Mouse (Mus musculus) testis, adult 2 months (tissue): ENCODE data around the gene Arid1b. TPM values are rescaled to one million over a fixed set of nuclear protein-coding genes. Genes with fewer than 3 reads are reported as not detected.

ENCODE experiments used
- H3K27ac ChIP-seq: fragments of 200-500 bp; 2 replicates; pipeline ENCODE4 v1.5.1; 2012; ENCODE audit warnings: low read depth, low read length; ENCODE audit not compliant: control insufficient read depth, insufficient read depth
- H3K27me3 ChIP-seq: fragments of 200-500 bp; 2 replicates; pipeline ENCODE4 v1.6.1; 2012; ENCODE audit warnings: mild to moderate bottlenecking, low read length, moderate library complexity; ENCODE audit not compliant: control insufficient read depth, insufficient read depth
- H3K36me3 ChIP-seq: fragments of 200-500 bp; 2 replicates; pipeline ENCODE4 v1.6.1; 2012; ENCODE audit warnings: mild to moderate bottlenecking, low read length; ENCODE audit not compliant: control insufficient read depth, insufficient read depth
- H3K4me1 ChIP-seq: fragments of 200-500 bp; 2 replicates; pipeline ENCODE4 v1.6.1; 2012; ENCODE audit warnings: low read length; ENCODE audit not compliant: control insufficient read depth, insufficient read depth
- H3K4me3 ChIP-seq: fragments of 200-500 bp; 2 replicates; pipeline ENCODE4 v1.5.1; 2012; ENCODE audit warnings: low read depth, mild to moderate bottlenecking, low read length, moderate library complexity, mixed read lengths; ENCODE audit not compliant: control insufficient read depth
- CTCF ChIP-seq: fragments of 200-500 bp; IDR thresholded peaks from 2 replicates; pipeline ENCODE4 v1.5.1; 2012; ENCODE audit warnings: low read depth, mild to moderate bottlenecking, inconsistent platforms, low read length, moderate library complexity; ENCODE audit not compliant: control insufficient read depth, insufficient read depth, insufficient replicate concordance
- POLR2A ChIP-seq: fragments of 200-500 bp; IDR thresholded peaks from 2 replicates; pipeline ENCODE4 v1.6.1; 2012; ENCODE audit warnings: low read depth, mild to moderate bottlenecking, inconsistent platforms, low read length, moderate library complexity; ENCODE audit not compliant: control insufficient read depth
- polyA plus RNA-seq: library from polyadenylated mRNA; depleted of rRNA; stranded (reverse); fragments of >200 nt; gene quantifications from 2 replicates; pipeline ENCODE4 v1.2.3, GENCODE M21; 2012

Gene Arid1b
- polyA plus RNA-seq, 1 experiment: 5.2 TPM

- Histone ChIP-seq H3K27ac (no peak overlapping the region), H3K36me3 (no peaks in the 10 kb centered on the region), H3K27me3 (no peaks in the 10 kb centered on the region), H3K4me3 (no peak overlapping the region), H3K4me1 (no peaks in the 10 kb centered on the region; the same call in 1 of the 2 replicates)
- TF ChIP-seq POLR2A (no peak), CTCF (no peak)
Measured at GRCm38 (mm10) chr17:5097545-5098475, 103.7 kb downstream of the Arid1b start.

DNA sequence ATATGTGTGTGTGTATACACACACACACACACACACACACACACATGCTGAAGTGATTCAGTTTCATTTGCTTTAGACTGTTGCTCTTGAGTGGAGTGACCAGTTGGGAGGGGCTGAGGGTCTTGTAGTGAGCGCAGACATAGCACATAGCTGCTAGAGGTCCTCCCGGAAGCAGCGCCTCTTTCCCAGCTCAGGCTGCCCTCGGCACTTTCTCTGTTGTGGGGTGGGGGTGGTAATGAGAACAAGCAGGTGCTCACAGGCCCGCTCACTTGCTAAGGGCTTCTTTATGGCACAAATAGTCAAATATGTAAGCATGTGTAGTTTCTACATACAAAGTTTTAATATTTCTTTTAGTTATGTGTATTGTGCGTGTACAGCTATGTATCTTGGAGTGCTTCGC is 104.6 kb downstream of the Arid1b start:
- H3K27me3 ChIP-seq: no peaks in the 10 kb centered on the region
- no peaks in the 10 kb centered on the region; the same call in 1 of the 2 replicates for H3K4me1 ChIP-seq
- H3K36me3 ChIP-seq: no peaks in the 10 kb centered on the region
- H3K4me3 ChIP-seq: no peak overlapping the region
- TF ChIP-seq CTCF (no peak), POLR2A (no peak)
- H3K27ac ChIP-seq: no peak overlapping the region

GRCm38 (mm10) chr17:5099238-5099637 is 105.1 kb downstream of the Arid1b start:
- Histone ChIP-seq H3K4me3 (no peak overlapping the region), H3K27ac (no peak overlapping the region), H3K36me3 (no peaks in the 10 kb centered on the region), H3K4me1 (no peaks in the 10 kb centered on the region; the same call in 1 of the 2 replicates), H3K27me3 (no peaks in the 10 kb centered on the region)
- no peak for TF ChIP-seq POLR2A
- no peak for TF ChIP-seq CTCF

- TF ChIP-seq POLR2A (no peak), CTCF (no peak)
- no peak overlapping the region for H3K27ac ChIP-seq
- H3K4me3 ChIP-seq: no peak overlapping the region
- H3K4me1 ChIP-seq: no peaks in the 10 kb centered on the region; the same call in 1 of the 2 replicates
- H3K36me3 ChIP-seq: no peaks in the 10 kb centered on the region
- no peaks in the 10 kb centered on the region for H3K27me3 ChIP-seq
Measured at GRCm38 (mm10) chr17:5101157-5101556, 107.0 kb downstream of the Arid1b start.

GRCm38 (mm10) chr17:5101887-5102286 is 107.8 kb downstream of the Arid1b start:
- Histone ChIP-seq H3K27me3 (no peaks in the 10 kb centered on the region), H3K4me3 (no peak overlapping the region), H3K27ac (no peak overlapping the region), H3K4me1 (peaks cover 2% of the 10 kb centered on the region), H3K36me3 (no peaks in the 10 kb centered on the region)
- no peak for TF ChIP-seq POLR2A

DNA sequence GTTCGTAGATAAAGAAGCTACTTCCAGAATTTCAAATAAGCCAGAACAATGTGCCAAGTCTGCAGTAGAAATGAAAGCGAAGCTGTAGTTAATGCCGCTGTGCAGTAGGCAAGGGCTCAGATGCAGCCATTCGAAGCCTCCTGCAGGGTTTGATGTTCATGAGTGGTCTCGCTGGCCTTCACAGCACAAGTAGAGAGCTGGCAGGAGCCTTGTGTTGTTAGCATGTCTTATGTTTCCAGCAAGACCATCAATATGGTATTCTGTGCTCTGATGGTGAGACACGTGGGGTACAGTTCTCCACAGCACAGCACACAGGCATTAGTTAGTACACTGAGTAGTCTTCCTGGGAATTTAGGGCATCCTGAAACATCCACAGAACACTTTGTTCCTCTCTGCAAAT is 111.6 kb downstream of the Arid1b start:
- H3K4me3 ChIP-seq: no peak overlapping the region
- TF ChIP-seq POLR2A (no peak), CTCF (no peak)
- peaks cover 2% of the 10 kb centered on the region for H3K4me1 ChIP-seq
- H3K27me3 ChIP-seq: no peaks in the 10 kb centered on the region
- H3K27ac ChIP-seq: peak overlapping the region; percentile 34; the same call in 1 of the 2 replicates
- H3K36me3 ChIP-seq: no peaks in the 10 kb centered on the region

DNA sequence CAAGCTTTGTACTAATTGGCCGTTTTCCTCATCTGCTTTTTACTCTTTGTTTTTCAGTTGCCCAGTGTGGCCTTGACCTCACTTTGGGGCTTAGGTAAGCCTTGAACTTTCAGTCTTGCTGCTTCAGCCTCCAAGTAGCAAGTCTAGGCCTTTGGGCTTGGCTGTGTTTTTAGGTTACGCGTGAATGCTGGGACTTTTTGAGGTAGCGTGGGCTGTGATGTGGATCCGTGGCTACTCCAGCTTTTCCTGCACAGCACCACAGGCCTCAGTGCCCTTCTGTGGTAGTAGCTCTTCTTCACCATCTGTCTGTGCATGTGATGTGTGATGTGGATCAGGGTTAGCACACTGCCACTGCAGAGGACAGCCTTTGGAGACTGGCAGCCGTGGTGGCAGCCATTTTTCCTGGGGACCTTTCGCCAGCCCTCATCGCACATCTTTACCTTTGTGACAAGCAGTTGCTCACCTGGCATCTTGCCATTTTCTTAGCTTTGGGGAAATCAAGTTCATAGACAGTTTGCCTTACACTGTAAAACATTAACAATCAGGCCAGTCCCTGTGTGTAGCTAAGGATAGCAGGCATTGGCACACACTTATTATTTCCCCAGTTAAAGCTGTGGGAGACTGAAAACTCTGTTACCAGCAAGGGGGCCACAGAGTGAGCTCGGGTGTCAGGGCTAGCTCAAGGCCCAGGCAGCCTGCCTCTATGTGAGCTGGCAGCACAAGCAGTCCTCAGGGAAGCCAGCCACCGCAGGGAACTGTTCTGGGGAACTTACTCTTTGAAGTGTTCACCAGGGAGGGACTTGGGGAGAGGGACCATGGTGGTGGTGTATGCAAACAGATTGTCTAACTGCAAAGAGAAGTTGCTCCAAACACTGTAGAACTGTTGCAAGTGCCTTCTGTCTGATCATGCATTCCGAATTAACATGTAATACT is 112.4 kb downstream of the Arid1b start:
- Histone ChIP-seq H3K4me1 (peaks cover 2% of the 10 kb centered on the region), H3K27me3 (no peaks in the 10 kb centered on the region), H3K36me3 (no peaks in the 10 kb centered on the region), H3K27ac (peak overlapping the region; percentile 80; the same call in 1 of the 2 replicates), H3K4me3 (no peak overlapping the region)
- TF ChIP-seq POLR2A (no peak), CTCF (no peak)
